ENCODE assay signal across 14 mouse cellular contexts in the genomic region with DNA sequence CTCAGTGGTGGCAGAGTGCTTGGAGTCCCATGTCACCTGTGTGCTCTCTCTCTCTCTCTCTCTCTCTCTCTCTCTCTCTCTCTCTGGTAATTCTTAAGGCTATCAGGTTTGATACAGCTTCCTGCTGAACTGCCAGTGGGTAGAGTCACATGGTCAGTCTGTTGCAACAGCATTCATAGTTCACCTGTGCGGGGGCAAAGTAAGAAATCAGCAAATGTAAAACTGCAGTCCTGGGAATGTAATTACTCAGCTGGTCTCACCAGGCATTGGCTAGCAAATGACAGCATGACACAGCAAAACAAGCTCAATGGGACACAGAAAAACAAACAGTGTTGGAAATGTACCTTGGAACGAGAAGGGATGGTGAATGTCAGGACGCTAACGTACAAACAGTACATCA.
"Had no signal": no experiment of that assay in that cellular context is flagged by ENCODE, and none has a peak within 500 bp of the region (broad histone marks: within the 10 kb centered on the region; RNA-seq: fewer than 3 reads in every experiment).

No protein-coding gene starts in this region.

- H3K4me1 ChIP-seq: limb, embryonic 15.5 days; midbrain, embryonic 10.5 days; neural tube, embryonic 12.5 days had no signal

- H3K27me3 ChIP-seq: limb, embryonic 15.5 days; neural tube, embryonic 12.5 days had no signal

- H3K4me3 ChIP-seq: limb, embryonic 15.5 days; midbrain, embryonic 10.5 days; neural tube, embryonic 12.5 days had no signal

- H3K9ac ChIP-seq: hindbrain, embryonic 14.5 days; limb, embryonic 15.5 days; lung, embryonic 14.5 days; neural tube, embryonic 12.5 days had no signal

- H3K36me3 ChIP-seq: limb, embryonic 15.5 days; midbrain, embryonic 10.5 days; neural tube, embryonic 12.5 days had no signal

- H3K4me2 ChIP-seq: hindbrain, embryonic 14.5 days; limb, embryonic 15.5 days; lung, embryonic 14.5 days; neural tube, embryonic 12.5 days had no signal

- H3K9me3 ChIP-seq: limb, embryonic 15.5 days; midbrain, embryonic 10.5 days; neural tube, embryonic 12.5 days had no signal

- H3K27ac ChIP-seq: hindbrain, embryonic 14.5 days; limb, embryonic 15.5 days; midbrain, embryonic 10.5 days; neural tube, embryonic 12.5 days had no signal

- DNase-seq: layer of hippocampus, adult 9-11 months; layer of hippocampus, postnatal 36 days; lung, embryonic 14.5 days; lung, postnatal 10 days; lung, postnatal 4 days; midbrain, embryonic 14.5 days; right cerebral cortex, postnatal 4 days; spleen, adult 18-20 months; thymus, adult 18-20 months; thymus, postnatal 25 days had no signal
